Mouse (Mus musculus) hematopoietic stem cell, adult 5-6 weeks (primary cell): ENCODE measurements around the gene Fyb. TPM values are rescaled to one million over a fixed set of nuclear protein-coding genes. Genes with fewer than 3 reads are reported as not detected.
A peak's percentile ranks its signal among the peaks of the same experiment; 100 is the strongest.
"Not testable (repeated sequence)": the region's sequence is repeated elsewhere in the genome, so short reads cannot be mapped to it uniquely, and the experiment has no call there.

Experiments used
- ATAC-seq, 2 experiments: fragments of 125-278 bp in 1 of 2; replicated peaks in 1 of 2; 2 replicates each; pipeline ENCODE4 v1.8.0; 2016 to 2017; ENCODE audit warnings: inconsistent platforms in 2 of 2, mild to moderate bottlenecking in 2 of 2, moderate number of reproducible peaks in 2 of 2, low read depth in 1 of 2, moderate TSS enrichment in 1 of 2; ENCODE audit not compliant: low FRiP score in 2 of 2, poor library complexity in 2 of 2, severe bottlenecking in 2 of 2, insufficient read depth in 1 of 2, low TSS enrichment in 1 of 2
- total RNA-seq: library from RNA; stranded (forward); fragments of 172-1452, 232-1000 nt; gene quantifications from 2 replicates; pipeline ENCODE4 v1.2.3, GENCODE M21; 2017

Fyb gene
- total RNA-seq, 1 experiment from 2014 or later = 80.6 TPM

DNA sequence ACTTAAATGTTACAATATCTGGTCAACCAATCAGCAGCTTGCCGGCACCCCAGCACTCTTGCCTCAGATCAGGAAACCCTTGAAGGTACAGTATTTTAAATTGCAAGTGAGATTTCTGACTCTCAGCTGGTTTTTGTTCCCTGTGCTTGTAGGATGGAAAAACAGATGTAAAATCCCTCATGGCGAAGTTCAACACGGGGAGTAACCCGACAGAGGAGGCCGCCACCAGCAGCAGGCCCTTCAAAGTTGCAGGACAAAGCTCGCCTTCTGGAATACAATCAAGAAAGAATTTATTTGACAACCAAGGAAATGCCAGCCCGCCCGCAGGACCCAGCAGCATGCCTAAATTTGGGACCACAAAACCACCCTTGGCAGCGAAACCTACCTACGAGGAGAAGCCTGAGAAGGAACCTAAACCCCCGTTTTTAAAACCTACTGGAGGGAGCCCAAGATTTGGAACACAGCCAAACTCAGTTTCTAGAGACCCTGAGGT is 57.2 kb downstream of the Fyb start:
- peak; percentile 73 to 75 for ATAC-seq

DNA sequence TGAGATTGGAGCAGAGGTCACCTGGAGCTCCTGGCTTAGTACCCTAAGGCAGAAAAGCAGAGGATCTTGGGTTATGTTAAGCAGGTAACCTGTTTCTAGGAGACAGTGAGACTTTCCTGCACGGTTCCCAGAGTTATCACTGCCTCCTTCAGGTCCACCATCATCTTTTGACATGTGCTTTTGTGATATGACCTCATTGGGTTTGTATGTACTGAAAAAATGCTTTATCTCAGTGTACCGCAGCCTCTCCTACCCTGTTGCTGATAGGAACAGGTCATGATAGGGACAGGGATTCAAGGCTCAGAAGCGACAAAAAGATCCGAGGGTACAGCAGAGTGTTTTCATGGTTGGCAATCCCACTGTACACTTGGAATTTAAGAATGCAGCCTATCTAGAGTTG is 62.0 kb downstream of the Fyb start:
- ATAC-seq = no peak

DNA sequence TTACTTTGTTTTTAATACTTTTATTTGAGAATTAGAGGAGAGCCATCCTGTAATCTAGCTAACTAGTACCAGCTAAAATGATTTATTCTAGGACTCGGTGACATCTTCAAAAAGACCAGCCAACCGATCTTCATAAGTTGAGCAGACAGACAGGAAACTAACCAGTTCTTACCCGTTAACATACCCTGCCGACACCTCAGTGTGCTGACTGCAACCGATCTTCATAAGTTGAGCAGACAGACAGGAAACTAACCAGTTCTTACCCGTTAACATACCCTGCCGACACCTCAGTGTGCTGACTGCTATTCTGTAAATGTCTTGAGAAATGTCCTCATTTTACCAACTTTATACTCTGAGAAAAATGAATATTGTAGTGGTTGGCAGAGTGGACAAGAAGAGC is 63.7 kb downstream of the Fyb start:
- not testable (repeated sequence) for ATAC-seq

DNA sequence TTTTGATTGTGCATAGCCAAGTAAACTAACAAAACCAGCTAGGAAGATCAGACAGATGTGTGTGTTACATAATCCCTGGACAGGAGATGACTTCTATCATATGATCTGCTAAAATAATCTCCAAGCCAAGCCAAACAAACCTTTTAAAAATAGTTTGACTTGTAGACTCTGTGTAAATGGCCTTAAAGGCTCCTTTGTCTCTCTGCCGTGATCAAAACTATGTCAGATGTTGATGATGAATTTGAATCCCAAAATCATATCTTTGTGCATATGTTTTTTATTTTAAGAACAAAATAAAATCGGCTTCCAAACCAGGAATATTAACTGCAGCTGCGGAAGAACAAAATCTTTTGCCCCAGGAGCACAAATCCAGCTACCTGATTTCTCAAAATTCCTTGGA is 64.9 kb downstream of the Fyb start:
- no peak for ATAC-seq

GRCm38 (mm10) chr15:6588192-6588591 is 65.5 kb downstream of the Fyb start:
- no peak for ATAC-seq

GRCm38 (mm10) chr15:6590846-6591451 is 68.3 kb downstream of the Fyb start:
- 0 out of 4 replicates have a peak, but pooled peaks of 1 of the 2 experiments have one; percentile 32 for ATAC-seq

DNA sequence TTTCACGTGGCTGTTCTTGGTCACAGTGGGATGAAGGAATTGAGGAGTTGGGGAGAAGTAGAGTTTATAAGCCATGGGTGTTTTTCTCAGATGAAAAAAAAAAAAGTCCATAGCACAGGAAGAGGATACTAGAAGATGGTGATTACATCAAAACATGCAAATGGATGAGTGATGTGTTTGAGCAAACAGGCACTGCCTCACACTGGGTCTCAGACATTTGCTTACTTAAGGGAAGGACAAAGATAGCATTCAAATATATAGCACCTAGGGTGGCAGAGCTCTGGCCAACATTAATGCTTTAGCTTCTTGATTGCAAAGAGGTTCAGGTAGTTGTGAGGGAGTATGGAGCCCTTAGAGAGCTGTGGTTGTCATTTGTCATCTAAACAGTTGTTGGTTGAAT is 68.9 kb downstream of the Fyb start:
- no peak for ATAC-seq

DNA sequence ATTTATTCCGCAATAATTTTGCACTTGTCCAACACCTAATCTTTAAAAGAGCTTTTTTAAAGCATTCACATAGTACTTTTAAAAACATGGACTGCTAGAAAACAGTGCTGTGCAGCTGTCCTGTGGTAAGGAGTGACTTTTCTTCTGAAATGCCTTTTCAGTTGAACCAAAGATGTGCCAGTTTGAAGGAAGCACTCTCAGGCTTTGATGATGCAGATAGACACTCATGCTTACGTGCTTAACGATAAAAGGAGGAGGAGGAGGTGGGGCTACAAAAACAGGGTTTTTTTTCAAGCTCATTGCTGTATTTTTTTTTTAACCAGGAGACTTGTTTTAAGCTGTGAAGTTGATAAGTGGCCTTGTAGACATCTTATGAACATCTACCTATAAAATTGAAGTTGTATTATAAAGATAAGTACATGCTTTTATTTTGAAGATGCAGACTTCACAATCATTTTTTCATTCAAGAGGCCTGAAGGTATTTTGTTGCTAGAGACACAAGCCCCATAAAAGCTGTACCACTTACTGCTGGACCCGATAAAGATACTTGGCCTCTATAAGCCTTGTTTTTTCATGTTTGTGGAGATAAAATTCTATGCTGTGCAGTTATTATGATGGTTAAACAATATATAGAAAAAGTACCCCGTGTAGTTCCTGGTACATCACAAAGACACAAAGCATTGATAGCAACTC is 70.1 kb downstream of the Fyb start:
- peak in 1 of 2 experiments; percentile 25; a peak in 1 of 4 replicates for ATAC-seq

DNA sequence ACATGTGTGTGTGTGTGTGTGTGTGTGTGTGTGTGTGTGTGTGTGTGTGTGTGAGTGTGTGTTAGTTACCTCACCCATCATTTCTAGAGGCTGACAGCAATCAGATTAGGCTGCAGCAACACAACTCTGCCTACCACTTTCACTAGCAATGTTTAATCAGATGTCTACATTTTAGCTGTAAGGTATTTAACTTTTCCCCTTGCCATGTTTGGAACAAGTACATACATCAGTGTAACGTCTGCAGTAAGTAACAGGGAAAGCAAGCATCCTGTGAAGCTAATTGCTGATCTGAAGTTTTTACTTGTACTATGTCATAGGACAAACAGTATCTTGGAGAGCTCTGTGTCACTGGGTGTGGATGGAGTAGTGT is 70.6 kb downstream of the Fyb start:
- no peak for ATAC-seq

DNA sequence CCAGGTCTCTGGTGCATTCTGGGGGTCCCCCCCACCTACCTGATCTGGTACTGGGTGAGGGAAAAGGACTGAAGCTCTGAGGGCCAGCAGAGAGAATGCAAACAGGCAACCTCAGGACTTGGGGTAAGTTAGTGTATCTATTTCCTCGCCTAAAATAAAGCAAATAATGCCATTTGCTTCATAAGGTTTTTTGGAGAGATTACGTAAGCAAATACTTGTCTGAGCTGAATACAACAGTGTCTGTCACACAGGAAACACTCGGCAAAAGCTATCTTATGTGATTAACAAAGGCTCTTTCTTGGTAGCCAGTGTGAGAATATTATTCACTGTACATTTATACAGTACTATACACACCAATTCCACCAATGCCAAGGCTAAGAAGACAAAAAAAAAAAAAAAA is 76.0 kb downstream of the Fyb start:
- no peak for ATAC-seq

DNA sequence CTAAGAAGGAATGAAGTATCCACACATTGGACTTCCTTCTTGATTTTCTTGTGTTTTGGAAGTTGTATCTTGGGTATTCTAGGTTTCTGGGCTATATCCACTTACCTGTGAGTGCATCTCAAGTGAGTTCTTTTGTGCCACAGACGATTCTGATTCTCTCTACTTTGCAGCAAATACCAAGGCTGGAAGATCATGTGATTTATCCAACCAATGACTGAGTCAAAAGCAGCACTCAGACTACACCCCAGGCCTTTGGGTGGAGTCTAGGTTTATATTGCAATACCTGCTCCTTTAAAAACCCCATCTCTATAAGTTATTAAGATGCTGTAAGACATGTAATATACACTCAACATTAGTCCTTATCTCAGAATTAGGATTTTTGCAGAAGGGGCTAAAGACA is 77.7 kb downstream of the Fyb start:
- ATAC-seq = no peak

DNA sequence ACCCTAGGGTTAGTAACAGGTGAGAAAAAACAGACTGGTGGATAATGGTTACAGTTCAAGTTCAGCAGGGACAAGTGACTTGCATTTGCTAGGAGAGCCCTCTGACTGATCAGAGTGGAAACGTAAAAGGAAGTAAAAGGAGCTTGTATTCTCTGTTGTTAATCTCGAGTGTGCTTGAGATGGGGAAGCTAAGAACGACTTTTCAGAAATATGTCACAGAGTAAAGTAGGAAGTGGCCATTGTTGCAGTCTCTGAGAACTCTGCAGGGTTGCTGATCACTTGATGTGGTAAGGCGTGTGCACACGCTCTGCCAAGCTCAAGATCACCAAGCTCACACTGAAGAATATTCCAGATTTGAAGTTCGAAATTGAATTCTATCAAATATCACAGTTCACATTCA is 78.7 kb downstream of the Fyb start:
- ATAC-seq = peak; percentile 77 to 91

GRCm38 (mm10) chr15:6602003-6602402 is 79.3 kb downstream of the Fyb start:
- peak in 1 of 2 experiments; percentile 10; a peak in 1 of 4 replicates for ATAC-seq

GRCm38 (mm10) chr15:6610703-6611102 is 88.0 kb downstream of the Fyb start:
- ATAC-seq = no peak

- ATAC-seq = no peak
Observed at GRCm38 (mm10) chr15:6612835-6613234, 90.2 kb downstream of the Fyb start.

DNA sequence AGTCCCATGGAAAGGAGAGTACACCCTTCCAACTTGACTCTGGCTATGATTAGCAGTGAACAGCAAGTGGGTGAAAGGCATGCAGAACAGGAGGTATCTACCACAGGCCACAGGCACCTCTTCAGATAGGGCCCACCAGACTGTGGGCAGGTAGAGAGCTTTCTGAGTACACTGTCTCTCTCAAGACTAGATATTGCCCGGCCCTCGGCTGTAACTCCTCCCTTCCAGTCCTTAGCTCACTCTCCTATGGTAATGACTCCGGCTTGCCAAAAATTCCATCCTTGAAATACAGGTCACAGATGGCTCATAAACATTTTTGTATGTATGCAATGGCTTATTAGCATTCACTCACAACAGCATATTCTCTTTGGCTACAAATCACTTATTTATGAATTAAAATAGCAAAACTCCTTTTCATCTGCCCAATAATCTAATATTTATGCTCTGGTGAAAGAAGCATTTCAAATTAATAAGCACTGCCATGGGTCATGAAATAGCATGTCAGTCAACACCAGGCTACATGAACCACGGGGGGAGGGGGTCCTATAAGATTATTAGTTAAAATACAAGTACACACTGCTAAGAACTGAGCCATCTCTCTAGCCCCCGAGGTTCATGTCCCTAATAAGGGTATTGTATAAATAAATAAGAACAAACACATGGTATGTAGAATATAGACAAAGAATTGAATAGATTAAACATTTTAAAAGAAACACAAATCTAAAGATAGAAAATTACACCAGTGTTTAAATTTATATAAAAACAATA is 93.9 kb downstream of the Fyb start:
- ATAC-seq = no peak

GRCm38 (mm10) chr15:6619558-6620316 is 97.1 kb downstream of the Fyb start:
- ATAC-seq = no peak

- ATAC-seq = no peak
Observed at GRCm38 (mm10) chr15:6622512-6622911, 99.9 kb downstream of the Fyb start.
